Mouse (Mus musculus) ovary, postnatal 10 days (tissue): ENCODE measurements at regions not wholly inside any gene's neighbourhood (a gene's known extent, or its start where the extent isn't known, plus 50 kb on each side); places are given as distances from the start of the nearest gene placed in this dataset.

Experiments used
- DNase-seq: peaks from one replicate; pipeline ENCODE4 v3.0.0; 2022; ENCODE audit warnings: low spot score

DNA sequence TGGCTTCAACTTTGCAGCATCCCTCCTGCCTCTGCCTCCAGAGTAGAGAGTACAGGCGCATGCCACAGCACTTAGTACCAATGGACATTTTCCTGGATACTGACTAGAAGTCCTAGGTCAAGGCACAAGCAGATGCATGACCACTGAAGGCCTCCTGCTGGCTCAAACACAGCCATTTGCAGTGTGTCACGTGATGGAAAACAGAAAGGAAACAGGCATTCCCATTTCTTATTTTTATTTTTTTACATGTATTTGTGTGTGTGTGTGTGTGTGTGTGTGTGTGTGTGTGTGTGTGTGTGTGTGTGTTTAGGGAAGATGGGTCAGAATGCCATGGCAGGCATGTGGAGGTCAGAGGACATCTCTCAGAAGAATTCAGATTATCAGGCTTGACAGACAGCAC, 65.6 kb downstream of the Thap12 start:
- DNase-seq = no peak

DNA sequence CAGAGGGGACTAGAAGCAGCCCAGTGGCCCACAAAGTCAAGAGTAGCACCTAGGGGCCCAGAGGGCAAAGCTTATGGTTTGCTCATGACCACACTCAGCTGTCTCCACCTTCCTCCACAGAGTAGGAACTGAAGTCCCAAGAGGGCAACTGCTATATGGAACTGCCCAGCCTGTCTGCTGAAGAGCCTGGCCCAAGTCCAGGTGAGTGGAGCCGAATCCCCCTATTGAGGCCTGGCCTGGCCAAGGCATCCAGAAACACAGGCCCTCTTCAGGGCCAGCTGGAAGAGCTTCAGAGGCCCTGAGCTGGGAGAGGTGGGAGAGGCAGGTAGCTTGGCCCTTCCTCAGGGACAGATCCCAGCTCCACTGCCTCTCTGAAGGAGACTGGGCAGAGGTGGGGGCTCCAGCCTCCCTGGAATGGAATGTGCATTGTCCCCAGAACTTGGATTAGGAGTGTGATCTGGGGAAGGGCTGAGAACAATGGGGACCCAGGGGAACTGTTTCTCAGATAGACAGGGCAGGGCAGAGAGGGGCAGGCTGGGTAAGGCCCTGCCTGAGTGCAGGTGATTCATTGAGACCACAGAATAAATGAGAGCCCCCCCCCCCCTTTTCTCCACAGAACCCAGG, 65.7 kb upstream of the Wnt11 start:
- no peak for DNase-seq

DNA sequence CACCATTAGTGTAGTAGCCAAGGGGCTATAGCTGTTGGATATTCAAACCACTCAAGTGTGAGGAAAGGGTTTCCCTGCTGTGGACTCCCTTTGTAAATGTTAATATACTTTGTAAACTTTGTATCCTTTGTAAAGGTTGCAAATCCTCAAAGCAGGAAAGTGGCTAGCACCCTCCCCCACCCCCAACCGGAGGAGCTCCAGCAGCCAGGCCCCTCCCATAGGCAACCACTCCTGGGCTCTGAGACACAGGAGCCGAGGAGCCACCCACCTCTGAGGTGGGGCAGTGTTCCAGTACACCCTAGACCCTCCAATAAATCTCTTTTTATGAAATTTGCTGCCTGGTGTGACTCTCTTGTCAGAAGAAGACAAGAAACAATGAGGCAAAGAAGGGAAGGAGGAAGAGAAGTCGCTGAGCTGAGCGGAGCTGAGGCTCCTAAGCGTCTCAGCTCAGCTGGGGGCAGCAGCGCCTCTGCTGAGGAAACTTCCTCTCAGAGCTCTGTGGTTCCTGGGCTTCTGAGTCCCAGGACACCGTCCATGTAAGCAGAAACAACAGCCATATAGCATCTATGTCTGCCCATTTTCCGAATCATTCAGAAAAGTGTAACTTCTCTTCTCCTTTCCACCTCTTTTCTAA, 64.5 kb upstream of the Wnt11 start:
- no peak for DNase-seq

DNA sequence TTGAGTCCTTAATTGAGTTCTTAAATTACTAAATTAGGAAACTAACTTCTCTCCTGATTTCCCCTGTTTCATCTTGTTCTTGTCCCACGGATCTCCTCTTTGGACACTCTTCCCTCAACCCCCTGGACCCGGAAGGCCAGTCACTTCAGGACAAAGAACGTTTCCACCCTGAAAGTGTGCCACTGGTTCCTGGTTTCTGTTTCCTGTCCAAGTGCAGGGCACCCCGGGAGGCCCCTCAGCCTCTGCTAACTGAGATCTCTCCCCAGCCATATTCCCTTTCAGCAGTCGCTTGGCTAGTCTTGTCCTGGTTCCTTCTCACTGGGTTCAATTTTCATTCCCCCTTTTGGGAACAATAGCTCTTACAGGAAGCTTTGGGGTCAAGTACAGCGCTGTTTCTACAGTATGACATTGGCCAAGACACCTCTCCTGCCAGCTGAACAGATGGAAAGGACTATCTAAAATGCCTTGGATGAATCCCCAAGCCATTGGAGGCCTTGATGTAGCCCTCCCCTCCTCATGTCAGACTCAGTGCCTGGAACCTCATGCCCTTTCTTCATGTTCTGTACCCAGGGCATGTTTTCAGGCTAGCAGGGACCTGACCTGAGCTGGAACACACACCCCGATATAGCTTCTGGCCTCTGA, 63.7 kb upstream of the Wnt11 start:
- no peak for DNase-seq

DNA sequence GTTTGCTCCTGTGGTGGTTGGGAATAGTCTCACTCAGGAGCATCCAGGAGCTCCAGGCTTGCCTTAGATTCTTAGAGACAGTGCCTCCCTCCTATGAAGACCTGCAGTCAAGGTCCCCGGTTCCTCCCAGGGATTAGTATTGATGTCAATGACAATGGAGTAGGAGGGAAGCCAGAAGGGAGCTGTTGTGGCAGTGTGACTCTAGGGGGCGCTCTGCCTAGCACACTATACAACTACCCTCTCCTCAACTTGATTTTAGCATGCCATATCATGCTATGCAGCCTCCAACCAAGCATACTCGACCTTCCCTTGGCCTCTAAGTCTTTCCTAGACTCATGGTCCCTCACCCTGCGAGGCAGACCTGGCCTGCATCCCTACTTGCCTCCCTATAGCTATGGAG, 60.3 kb upstream of the Wnt11 start:
- no peak for DNase-seq

DNA sequence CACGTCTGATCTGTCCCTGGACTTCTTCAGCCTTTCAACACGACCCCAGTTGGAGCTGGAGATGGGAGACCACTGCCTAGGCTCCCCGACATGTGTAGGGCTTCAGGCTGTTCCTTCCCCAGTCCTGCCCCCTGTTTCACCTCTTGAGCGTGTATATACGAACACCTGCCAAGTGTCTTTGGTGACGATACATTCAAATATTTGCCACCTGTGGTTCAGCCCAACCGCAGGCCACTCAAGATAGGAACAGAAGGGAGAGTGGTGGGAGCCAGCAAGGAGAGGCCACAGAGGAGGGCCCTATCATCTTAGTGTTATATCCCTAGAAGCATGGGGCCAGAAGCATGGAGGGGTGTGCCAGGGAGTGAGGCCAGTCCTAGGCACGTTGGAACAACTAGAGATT, 59.9 kb upstream of the Wnt11 start:
- DNase-seq = no peak

DNA sequence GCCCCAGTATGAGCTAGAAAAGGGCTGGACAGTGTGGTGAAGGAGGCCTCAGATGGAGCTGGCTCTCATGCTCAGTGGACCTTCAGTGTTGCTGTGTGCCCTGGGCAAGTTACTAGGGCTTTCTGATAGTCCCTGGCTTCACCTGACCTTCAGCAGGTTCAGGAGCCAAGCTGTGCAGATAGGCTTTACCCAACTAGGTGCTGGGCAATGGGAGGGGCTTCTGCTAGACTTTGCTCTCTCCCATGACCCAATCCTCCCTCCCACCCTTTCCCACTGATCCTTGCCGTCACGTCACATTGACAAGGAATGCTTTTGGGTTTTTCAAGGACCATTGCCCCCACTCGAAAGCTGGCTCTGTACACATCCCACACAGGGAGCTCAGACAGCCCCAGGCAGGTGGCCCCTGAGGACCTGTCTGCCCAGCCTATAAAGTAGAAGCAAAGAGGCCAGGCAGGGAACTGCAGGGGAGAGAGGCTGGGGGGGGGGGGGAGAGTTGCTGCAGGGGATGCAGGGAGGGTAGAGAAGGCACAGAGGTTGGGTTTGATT, 57.5 kb upstream of the Wnt11 start:
- DNase-seq = no peak

DNA sequence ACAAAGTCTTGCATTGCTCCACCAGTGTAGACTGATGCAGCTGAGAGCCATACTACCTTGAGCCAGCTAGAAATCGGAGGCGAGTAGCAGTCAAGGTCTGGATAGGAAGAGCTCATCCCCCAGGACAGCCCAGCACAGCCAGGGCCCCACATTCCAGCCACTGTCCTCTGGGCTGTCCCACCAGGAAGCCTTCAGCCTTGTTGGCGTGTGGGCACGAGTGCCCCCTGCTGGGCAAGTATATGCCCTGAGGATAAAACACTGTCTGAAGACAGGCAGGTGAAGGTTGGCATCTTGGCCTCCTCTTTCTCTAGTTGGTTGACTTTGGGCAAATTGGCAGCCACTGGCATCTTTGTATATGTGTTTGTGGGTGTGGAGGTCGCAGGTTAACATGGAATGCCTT, 56.0 kb upstream of the Wnt11 start:
- DNase-seq = peak; percentile 44

DNA sequence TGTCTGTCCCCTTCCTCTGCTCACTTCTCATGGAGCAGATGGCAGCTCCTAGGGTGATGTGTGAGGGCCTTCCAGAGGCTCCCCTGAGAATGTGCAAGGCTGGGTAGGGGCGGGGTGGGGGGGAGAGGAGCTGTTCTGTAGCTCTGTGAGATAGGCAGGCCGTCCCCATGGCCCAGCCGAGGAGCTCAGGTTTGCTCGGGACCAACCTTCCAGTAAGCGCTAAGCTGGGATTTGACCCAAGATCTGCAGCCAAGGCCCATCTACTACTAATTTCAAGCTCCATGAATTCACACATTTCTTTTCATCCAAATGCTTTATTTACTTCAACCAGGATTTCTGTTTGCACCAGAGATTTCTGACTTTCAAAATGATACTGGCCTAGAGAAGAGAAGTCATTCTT, 51.4 kb upstream of the Wnt11 start:
- no peak for DNase-seq

DNA sequence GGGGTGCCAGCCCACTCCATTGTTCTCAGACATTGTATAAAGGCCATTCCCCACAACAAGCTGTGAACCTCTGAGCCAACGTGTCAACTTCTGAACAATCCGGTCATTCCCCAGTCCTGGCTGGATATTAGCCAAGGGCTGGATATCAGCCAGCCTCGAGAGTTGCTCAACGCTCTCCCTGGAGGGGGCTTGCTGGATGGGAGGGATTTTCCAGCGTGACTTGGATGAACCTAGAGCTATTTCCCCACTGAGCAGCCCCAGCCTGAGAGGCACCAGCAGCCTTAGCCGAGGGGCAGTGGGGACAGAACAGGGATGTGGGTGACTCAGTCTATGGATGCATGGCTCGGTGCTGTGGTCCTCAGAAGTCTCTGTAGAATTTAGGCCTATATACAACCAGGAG, 51.0 kb upstream of the Wnt11 start:
- DNase-seq = peak; percentile 82

DNA sequence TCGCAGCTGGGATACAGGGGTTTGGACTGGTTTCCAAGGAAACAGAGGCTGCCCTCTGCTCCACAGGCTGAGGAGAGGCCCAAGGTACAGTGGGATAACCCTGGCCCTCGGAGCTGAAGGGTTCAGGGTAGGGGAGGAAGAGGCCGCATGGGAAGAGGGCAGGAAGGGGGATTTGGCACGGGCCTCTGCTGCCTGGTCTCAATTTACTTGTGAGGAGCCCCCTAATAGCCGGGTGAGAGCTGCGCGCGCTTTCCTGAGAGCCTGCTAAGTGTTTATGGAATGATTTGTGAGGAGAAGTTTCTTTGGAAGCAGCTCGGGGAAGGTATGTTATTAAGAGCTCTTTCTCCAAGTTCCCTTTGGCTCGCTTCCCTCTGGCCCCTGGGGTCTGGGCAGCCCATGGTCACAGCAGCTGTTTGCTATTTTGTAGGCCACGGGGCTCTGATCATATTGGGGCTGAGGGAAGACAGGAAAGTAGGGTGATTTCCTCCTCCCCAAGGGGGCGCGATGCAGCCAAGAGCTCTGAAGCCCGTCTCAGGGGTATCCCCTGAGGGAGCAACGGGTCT, 50.5 kb upstream of the Wnt11 start:
- DNase-seq = no peak
